Mouse (Mus musculus) spleen, postnatal 14 days (tissue): ENCODE measurements around the gene Bcar1.

Experiments
- DNase-seq, 2 experiments: peaks; one replicate each; pipeline ENCODE4 v3.0.0; 2021 to 2022; ENCODE audit warnings: low spot score in 2 of 2

Gene Bcar1

DNA sequence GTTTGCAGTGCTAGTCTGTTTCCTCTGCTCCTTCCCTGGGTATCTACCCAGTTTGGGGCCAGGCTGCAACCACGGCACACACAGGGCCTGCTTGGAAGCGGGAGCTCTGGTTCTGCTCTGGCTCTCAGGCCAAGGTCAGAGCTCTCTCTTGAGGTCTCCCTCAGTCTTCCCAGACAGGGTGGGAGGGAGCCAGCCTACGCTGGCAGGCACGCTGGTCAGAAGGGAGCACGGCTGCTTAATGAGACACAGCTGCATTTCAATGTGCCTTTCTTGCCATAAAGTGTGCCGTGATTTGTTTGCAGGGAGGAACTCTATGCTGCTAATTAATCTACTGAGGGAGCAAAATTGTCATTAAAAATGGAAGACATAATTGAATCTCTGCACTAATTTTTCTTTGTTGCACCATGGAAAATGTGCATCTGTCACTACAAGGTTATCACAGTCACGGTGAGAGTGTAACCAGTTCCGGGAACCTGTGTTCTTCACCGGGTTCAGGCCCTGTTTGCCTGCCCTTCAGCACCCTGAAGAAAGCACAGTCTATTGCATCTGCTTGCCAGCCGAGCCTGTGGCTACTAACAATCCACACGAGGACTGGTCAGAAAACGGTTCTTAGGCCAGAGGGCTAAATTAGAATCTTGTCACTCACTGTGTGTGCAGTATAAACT is 26.3 kb upstream of the Bcar1 start:
- DNase-seq, result no peak

DNA sequence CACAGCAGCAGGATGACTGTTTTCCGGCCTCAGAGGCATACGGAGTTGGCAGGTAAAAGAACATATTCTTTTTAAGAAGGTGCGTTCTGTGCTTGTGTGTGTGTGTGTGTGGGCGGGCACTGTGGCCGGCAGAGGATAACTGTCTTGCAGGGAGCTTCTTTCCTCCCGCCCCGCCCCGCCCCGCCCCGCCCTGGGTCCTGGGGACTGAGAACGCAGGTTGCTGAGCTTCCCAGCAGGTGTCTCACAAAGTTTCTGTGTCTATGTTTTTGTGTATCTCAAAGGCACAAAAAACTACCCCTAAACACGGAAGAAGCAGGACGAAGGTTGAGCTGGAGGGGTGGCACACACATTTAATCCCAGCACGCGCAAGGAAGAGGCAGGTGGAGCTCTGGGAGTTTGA is 25.7 kb upstream of the Bcar1 start:
- no peak for DNase-seq

DNA sequence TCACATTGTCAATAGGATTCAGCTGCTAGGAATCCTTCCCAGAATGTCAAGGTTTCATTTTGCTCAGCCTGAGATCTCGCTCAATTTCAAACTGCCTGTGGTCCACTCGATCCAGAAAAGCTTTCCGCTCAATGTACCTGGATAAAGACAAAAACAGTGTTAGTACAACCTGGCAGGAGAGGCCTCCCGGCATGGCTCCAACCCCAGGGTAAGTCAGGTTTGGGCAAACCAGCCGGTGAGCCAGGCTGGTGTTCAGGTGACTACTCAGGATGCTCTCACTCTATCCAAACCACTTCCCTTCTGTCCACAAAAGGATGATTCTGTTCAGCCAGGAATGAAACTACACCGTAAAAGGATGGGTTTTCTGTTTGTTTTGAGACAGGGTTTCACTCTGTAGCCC is 25.0 kb upstream of the Bcar1 start:
- no peak for DNase-seq

DNA sequence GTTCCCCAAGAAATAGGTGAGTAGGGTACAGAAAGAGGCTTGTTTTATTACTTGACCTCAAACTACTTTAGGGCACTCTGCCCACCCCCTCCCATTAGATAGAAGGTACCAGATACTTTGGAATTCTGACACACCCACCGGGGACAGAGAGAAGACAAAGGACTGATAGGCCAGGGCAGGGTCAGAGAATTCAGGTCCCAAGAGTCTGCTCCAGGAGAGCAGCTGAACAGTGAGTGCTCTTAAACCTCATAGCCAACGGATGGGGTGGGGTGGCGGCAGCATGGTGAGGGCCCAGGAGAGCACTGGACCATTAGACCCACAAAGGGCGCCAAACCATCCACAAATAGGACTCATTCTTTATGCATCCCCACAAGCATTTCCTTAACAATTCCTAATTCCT is 22.0 kb upstream of the Bcar1 start:
- no peak for DNase-seq

DNA sequence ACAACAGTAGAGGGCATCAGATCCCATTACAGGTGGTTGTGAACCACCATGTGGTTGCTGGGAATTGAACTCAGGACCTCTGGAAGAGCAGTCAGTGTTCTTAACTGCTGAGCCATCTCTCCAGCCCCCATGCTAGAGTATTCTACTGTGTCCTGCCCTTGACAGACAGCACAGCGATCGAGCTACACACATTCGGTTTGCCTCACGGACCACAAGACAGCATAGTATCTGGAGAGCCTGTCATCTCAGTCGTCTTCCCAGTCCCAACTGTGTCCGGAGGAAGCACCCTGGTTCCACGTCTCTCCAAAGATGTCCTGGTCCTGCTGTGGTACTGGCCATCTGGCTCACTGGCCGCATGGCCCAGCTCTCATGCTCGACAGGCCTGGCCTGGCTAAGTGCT is 21.5 kb upstream of the Bcar1 start:
- DNase-seq, result no peak

DNA sequence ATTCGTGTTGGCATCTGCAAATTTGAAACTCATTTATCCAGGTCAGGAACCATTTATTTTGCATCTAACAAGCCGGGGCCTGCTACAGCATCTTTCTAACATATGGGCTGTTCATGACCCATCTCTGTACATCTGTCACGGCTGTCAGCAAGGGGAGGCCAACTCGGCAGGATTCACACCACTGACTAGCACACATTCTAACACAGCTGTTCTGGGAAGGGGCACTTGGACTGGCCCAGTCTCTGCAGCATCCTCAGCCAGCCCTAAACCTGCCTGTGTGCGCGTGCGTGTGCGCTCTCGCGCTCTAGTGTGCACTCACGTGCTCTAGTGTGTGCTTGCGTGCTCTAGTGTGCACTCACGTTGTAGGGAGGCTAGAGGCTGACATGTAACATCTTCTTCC is 17.1 kb upstream of the Bcar1 start:
- DNase-seq, result no peak

DNA sequence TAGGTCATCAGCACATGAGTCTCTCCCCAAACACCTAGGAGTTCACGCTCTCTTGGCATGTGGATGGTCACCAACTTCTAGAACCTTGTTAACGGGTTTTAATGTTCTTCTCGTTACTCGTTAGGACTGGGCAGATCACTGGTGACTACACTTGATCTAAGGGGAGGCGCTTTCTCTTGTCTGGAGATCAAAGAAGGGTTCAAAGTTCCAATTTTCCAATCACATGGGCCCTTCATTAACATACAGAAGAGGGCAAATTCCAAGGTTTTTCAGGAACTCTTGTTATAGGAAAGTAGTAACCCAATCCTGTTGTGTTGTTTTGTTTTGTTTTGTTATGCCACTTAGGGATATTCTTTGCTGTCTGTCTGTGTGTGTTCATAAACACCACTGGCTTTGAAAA is 15.2 kb upstream of the Bcar1 start:
- no peak for DNase-seq

DNA sequence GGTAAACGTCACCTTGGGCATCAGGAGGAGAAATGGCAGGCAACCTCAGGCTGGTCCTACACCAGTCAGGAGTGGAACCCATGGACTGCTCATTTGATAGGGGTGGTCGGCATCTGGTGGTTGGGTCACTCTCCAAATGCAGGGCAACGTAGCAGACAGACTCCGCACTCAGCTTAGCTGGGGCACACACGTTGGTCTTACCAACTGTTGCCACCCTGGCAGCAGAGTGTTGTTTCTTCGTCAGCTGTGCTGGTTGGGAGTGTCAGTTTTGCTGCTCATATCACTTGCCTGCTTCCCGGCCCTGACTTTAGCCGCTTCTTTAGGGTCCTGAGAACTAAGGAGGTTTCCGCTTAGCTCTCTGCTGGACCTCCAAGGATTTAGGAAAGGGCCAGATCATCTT is 14.0 kb upstream of the Bcar1 start:
- DNase-seq, result no peak

DNA sequence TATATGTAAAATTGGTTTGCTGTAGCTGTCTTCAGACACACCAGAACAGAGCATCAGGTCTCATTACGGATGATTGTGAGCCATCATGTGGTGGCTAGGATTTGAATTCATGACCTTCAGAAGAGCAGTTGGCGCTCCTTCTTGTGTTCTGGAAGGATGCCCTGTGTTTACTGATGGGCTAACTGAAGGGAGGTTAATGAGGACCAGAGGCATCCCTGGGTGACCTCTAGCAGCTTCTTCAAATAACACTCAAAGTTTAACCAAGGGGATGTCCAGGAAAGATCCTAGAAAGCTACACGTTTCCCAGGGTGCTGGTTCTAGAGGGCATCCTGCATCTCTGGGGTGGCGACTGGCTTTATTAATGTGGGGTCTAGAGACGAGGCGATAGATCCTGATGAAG is 11.1 kb upstream of the Bcar1 start:
- no peak for DNase-seq

DNA sequence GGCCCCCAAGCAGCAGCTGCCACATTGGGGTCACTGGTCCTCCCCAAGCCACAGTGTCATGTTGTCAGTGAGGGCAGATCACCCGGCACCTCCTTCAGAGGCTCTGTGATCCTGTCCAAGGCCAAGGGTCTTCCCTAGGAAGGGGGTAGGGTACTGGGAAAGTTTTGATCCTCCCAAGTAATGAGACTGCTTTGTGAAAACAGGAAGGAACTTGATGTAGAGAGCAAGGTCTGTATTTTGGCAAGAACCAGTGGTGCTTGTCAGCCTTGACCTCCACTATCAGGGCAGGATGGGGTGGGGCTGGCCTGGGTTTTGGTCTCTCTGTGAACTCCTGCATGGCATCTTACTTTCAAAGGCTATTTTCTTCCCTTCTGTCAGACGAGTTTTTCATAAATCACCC is 10.5 kb upstream of the Bcar1 start:
- DNase-seq, result no peak

DNA sequence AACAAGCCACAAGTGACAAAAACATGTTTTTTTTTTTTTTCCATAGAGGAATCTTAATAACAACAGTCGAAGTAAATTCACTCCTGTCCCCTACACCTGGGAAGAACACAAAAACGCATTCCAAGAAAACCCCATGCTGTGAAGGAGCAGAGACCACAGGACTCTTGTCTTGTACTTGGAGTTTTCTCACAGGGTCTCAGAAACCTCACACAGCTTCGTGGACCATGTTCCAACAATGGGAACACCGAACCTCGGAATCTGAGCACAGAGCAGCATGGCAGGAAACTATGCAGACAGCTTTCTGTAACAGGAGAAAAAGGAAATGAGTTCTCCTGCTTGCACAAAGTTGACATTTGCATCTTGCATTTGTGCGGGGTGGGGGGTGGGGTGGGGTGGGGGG is 5.2 kb upstream of the Bcar1 start:
- DNase-seq, result no peak

DNA sequence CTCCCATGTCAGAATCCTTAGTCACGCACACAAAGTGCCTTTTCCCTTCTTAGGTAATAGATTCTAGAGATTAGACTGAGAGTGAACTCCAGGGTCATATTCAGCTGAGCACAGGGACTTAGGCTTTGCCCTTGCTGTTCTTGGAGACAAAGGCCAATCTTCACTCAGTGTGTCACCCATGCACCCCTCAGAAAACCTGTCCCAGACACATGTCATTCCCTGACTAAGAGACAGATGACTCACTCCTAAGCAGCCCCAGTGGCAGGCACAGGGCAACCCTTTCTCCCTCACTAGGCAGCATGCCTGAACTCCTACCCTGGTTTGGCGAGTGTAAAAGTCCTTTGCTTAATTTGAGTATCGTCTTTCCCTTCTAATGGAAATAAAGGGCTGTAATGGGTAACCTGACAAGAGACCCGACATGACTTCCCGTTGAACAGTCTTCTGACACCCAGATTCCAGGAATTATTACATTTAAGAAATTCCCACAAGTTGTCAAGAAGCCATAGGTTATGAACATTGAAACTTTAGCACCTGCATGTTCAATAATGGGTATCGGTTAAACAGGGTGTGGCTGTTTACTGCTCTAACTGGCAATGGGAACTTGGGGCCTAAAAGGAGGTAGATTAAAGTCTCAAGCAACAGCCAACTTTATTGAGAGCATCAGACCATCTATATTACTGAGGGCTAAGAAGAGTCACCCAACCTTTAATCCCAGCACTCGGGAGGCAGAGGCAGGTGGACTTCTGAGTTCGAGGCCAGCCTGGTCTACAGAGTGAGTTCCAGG is 4.4 kb upstream of the Bcar1 start:
- no peak for DNase-seq

DNA sequence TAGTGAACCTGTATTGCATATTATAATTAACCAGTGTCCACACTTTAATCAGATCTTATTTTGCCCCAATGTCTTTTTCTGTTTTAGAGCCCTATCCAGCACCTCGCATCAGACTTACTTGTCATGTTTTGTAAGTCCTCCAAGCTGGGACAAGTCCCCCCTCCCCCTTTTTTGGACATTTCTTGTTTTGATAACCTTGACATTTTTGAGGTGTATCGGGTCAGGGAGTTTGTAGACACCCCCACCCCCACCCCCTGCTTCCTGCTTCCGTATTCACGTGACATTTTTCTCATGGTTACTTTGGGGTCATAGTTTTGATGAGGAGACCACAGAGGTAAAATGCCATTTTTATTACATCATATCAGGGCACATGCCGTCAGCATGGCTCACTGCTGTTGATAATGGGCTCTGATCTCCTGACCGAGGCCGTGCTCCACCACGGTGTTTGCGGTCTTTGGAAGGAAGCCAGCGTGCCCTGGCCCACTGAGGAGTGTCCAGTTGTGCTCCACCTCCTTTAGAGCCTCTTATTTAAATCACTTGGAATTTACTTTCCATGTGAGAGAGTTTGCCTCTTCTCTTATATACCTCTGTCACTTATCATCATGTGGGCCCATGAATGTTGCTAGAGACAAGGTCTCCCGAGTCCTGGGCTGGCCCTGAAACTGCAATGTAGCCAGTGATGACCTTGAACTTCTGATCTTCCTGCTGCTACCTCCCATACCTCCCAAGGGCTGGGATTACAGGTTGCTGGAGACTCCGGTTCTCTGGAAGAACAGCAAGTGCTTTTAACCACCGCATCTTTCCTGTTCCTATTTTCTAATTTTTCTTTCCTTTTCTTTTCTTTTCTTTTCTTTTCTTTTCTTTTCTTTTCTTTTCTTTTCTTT is 3.2 kb upstream of the Bcar1 start:
- DNase-seq, result no peak

DNA sequence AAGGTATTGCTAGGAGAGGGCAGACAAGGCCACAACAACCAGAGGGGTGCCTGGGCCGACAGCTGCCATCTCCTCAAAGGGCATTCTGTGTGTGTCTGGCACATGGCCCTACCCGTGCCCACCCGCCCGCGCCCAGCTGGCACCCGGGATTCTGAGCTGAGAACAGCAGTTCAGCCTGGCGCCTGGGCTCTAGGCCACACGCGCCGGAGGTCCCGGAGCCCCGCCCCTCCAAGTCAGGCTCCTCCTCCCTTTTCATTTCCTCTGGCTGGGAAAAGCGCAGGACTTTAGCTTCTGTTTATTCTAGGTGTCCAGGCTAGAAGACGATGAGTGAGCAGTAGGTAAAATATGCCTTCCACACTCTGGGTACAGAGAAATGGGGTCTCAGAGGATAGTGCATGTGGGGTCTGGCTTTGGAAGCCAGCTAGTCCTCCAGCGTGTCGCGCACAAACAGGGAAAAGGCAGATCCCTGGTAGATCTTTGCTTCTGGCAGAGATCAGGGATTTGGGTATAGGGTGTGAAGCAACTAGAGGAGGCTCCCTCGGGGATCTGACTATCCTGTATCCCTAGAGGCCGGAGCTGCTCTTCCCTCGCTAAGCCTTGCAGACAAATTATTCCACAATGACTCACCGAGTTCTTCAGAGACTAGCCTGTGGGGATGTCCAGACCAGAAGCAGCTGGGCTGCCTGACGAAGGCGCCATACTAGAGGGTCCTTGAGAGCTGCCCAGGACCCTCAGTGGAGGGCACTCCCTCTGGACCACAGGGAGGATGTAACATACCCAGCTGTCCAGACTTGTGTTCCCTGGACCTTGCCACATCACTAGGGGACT is 2.2 kb upstream of the Bcar1 start:
- DNase-seq, result no peak

DNA sequence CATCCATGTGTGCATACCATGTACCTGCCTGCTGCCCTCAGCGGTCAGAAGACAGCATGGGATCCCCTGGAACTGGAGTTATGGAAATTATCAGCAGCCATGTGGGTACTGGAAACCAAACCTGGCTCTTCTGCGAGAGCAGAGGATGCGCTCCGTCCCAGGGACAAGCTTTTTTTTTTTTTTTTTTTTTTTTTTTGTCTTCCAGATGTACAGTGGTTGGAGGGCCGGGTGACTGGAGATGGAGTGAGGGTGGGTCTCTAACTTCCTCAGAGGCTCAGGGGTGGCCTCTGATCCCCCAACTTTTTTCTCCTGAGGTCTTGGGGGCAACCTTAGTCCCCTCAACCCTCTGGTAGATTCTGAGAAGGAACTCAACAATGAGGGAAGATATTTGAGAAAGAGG is 1.5 kb upstream of the Bcar1 start:
- DNase-seq, result no peak

DNA sequence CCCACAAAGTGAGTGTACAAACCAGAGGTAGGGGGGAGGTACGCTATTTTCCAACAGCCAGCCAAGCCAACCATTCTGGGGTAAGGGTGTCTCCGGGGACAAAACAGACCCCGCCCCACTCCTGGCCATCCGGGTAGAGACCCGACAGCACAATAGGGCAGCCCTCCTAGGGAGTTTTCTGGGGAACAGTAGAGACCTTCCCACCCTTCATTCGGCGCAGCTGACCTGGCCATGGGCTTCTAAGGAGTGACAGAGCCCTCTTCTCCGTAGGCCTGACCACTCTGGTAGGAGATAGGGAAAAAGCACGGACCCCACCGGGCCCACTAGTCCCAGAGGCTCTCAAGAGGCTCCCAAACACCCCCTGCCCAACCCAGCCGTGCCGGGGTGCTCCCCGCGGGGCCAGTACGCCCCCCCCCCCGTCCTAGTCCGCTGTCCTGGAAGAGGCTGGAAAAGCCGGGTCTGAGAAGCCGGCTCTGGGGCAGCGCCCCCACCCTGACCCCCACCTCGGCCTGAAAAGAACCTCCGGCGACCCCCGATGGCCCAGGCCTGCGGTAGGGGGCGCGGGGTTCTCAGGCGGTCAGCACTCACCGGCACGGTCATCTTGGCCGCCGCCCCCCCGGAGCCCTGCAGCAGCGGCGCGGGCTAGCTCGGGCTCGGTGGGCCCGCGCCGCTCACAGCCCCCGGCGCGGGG is 363 bp downstream of the Bcar1 start:
- no peak for DNase-seq

DNA sequence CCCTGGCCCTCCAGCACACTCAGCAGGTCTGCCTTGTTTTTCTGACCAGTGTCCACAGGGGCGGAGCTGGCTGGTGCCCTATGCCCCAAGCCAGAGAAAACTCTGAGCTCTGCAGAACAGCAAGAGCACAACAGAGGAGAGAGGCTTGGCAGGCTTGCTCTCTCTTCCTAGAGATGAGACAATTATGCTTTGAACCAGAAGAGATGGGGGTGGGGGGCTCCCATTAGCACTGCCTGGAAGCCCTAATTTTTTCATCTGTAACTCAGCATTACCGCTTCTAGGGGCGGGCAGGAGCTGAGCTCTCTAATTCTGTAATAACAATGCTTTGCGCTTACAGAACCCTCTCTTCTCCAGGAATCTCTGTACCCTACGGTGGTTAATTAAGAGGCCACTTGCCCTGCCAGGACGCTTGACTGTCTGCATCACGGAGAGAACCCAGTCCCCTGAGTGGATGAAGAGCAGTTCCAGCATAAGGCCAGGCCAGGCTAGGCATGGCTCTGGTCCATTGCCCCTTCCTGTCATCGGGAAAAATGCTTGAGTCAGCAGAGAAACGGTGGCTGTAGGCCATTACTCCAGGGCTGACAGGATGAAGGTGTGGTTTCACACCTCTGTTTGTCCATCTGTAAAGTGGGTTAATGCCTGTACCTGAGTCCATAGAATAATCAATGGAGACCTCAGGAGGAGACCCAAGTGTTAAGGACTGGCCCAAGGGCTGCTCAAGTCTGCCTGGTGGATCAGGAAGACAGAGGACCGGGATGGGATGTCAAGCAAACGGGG is 1.2 kb downstream of the Bcar1 start:
- DNase-seq, result no peak

DNA sequence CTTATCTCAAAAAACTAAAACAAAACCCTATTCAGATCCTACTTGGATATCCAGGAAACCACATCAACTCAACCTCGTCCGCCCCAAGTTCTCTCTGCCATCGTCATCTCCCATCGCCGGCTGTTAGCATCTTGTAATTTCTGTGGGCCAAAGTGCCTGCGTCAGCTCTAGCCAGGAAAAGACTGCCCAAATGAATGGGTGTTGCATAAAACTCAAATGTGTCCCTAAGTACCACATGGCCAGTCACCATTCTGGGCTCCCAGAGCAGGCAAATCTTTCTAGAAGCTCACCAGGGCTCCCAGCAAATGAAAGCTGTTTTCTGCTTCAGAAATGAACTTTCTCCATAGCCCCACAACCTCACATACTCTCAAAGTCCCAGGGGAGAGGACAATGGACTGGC is 2.1 kb downstream of the Bcar1 start:
- no peak for DNase-seq

DNA sequence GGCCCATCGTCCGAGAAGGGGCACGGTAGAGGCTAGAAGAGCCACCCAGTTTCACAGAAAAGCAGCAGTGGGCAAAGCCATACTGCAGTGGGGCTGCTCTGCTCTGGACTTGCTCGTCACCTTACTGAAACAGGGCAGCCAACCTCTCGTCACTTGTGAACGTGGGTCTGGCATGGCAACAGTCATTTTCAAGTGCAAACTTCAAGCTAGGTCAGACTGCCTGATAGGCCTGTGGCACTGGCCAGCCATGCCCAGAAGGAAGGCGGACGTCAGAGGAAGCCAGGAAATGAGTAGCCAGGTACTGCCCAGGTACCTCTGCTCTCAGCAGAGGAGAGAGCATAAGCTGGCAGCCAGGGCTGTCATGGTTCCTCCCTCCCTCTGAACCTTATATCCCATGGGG is 2.6 kb downstream of the Bcar1 start:
- no peak for DNase-seq

DNA sequence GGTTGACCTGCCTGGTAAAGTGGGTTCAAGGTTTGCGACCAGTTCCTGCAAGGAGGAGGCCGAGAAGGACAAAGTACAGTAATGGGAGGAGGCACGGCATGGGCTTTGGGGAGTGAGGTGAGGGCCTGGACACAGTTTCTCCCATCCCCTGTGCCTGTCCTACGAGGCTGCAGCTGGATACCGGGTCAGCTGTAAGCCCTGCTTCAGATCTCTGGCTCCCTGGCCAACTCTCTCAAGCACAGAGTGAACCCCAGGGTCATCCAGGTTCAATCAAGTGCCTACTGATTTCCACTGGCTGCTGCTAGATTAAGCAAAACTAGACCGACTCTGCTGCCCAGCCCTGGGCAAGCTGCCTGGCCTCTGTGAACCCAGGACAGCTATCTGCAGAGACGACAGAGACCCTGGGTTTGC is 3.3 kb downstream of the Bcar1 start:
- peak in 1 of 2 experiments; percentile 6 for DNase-seq
